Mouse (Mus musculus): Measurements from ENCODE around the gene Gm21887. TPM values are rescaled to one million over a fixed set of nuclear protein-coding genes. Genes with fewer than 3 reads are reported as not detected.
A peak's percentile ranks its signal among the peaks of the same experiment; 100 is the strongest.
"Not testable (repeated sequence)": the region's sequence is repeated elsewhere in the genome, so short reads cannot be mapped to it uniquely, and the experiment has no call there.

Gene Gm21887
- polyA plus RNA-seq, 1 experiment from 2014 or later, result 256 TPM

GRCm38 (mm10) chrX:169984853-169985252, 24.6 kb upstream of the Gm21887 start:
- not testable (repeated sequence) for H3K9ac ChIP-seq; ATAC-seq (ENCODE audit: insufficient number of reproducible peaks, insufficient read depth, low FRiP score, low TSS enrichment, low read depth); H3K4me3 ChIP-seq; H3K4me1 ChIP-seq; H3K27me3 ChIP-seq; H3K4me2 ChIP-seq; H3K27ac ChIP-seq
- 91% methylated on average over 21 of the region's 21 CpGs for WGBS
- Histone ChIP-seq H3K36me3 (peaks cover 72% of the 10 kb centered on the region), H3K9me3 (peaks cover 76% of the 10 kb centered on the region)

GRCm38 (mm10) chrX:169985796-169986195, 23.7 kb upstream of the Gm21887 start:
- H3K9ac ChIP-seq, H3K4me1 ChIP-seq, H3K27ac ChIP-seq, H3K27me3 ChIP-seq, H3K4me3 ChIP-seq, H3K4me2 ChIP-seq: not testable (repeated sequence)
- Histone ChIP-seq H3K9me3 (peaks cover 79% of the 10 kb centered on the region), H3K36me3 (peaks cover 77% of the 10 kb centered on the region)
- peak; percentile 21; the same call in 1 of the 2 replicates for ATAC-seq (ENCODE audit: insufficient number of reproducible peaks, insufficient read depth, low FRiP score, low TSS enrichment, low read depth)
- WGBS, result 84% methylated on average over 18 of the region's 18 CpGs

- H3K4me1 ChIP-seq, H3K27me3 ChIP-seq, H3K27ac ChIP-seq: not testable (repeated sequence)
- H3K9ac ChIP-seq, result peak overlapping the region; percentile 52
- peak; percentile 81 for ATAC-seq (ENCODE audit: insufficient number of reproducible peaks, insufficient read depth, low FRiP score, low TSS enrichment, low read depth)
- peak overlapping the region; percentile 24 for H3K4me3 ChIP-seq
- 59% methylated on average over 51 of the region's 51 CpGs for WGBS
- H3K4me2 ChIP-seq, result peak overlapping the region; percentile 39
- peaks cover 70% of the 10 kb centered on the region for H3K9me3 ChIP-seq
- peaks cover 72% of the 10 kb centered on the region for H3K36me3 ChIP-seq
Measured at GRCm38 (mm10) chrX:169986519-169987367, 22.7 kb upstream of the Gm21887 start.

DNA sequence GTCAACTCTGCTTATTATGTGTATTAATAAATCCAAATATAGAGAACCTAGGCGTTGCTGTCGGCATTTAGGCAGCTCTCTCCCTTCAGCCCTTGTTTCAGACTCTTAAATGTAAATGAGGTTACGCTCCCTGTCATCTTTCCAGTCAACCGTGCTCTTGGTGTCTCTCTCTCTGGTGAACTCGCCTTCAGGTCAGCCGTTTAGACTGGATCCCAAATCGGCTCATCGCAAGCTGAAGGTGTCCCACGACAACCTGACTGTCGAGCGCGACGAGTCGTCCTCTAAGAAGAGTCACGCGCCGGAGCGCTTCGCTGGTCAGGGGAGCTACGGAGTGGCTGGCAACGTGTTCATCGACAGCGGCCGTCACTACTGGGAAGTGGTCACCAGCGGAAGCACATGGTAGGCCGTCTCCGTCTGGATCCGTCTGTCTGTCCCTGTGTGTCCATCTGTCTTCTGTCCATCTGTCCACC, 22.1 kb upstream of the Gm21887 start:
- H3K9ac ChIP-seq; H3K4me3 ChIP-seq; H3K27me3 ChIP-seq; ATAC-seq (ENCODE audit: insufficient number of reproducible peaks, insufficient read depth, low FRiP score, low TSS enrichment, low read depth); H3K4me2 ChIP-seq; H3K4me1 ChIP-seq; H3K27ac ChIP-seq: not testable (repeated sequence)
- peaks cover 65% of the 10 kb centered on the region for H3K36me3 ChIP-seq
- H3K9me3 ChIP-seq, result peaks cover 66% of the 10 kb centered on the region
- WGBS, result 87% methylated on average over 28 of the region's 28 CpGs

DNA sequence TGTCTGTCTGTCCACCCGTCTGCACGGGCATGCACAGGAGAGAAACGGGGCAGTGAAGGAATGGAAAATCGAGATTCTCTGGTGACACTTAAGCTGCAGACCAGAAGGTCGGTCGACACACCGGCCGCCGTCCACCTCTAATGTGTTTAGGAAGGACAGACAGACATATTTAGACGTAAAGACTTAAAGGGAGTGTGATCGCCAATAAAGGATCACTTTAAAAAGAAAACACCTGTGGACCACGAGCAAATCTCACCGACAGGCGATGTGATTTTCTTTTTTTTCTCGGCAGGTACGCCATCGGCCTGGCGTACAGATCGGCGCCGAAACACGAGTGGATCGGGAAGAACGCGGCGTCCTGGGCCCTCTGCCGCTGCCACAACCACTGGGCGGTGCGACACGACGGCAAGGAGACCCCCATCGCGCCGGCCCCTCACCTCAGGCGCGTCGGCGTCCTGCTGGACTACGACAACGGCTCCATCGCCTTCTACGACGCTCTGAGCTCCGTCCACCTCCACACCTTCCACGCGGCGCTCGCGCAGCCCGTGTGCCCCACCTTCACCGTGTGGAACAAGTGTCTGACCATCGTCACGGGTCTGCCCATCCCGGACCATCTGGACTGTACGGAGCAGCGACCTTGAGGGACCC, 20.8 kb upstream of the Gm21887 start:
- peaks cover 54% of the 10 kb centered on the region for H3K9me3 ChIP-seq
- not testable (repeated sequence) for H3K9ac ChIP-seq, H3K4me3 ChIP-seq, H3K4me1 ChIP-seq, H3K27ac ChIP-seq, H3K27me3 ChIP-seq, H3K4me2 ChIP-seq
- peaks cover 52% of the 10 kb centered on the region for H3K36me3 ChIP-seq
- WGBS, result 93% methylated on average over 56 of the region's 56 CpGs
- ATAC-seq (ENCODE audit: insufficient number of reproducible peaks, insufficient read depth, low FRiP score, low TSS enrichment, low read depth), result peak; percentile 56

GRCm38 (mm10) chrX:169989219-169989595, 20.3 kb upstream of the Gm21887 start:
- 84% methylated on average over 8 of the region's 8 CpGs for WGBS
- not testable (repeated sequence) for H3K4me1 ChIP-seq, H3K9ac ChIP-seq, H3K27ac ChIP-seq, H3K4me3 ChIP-seq, H3K27me3 ChIP-seq, H3K4me2 ChIP-seq
- ATAC-seq (ENCODE audit: insufficient number of reproducible peaks, insufficient read depth, low FRiP score, low TSS enrichment, low read depth), result peak; percentile 18; the same call in 1 of the 2 replicates
- Histone ChIP-seq H3K9me3 (peaks cover 50% of the 10 kb centered on the region), H3K36me3 (peaks cover 48% of the 10 kb centered on the region)

DNA sequence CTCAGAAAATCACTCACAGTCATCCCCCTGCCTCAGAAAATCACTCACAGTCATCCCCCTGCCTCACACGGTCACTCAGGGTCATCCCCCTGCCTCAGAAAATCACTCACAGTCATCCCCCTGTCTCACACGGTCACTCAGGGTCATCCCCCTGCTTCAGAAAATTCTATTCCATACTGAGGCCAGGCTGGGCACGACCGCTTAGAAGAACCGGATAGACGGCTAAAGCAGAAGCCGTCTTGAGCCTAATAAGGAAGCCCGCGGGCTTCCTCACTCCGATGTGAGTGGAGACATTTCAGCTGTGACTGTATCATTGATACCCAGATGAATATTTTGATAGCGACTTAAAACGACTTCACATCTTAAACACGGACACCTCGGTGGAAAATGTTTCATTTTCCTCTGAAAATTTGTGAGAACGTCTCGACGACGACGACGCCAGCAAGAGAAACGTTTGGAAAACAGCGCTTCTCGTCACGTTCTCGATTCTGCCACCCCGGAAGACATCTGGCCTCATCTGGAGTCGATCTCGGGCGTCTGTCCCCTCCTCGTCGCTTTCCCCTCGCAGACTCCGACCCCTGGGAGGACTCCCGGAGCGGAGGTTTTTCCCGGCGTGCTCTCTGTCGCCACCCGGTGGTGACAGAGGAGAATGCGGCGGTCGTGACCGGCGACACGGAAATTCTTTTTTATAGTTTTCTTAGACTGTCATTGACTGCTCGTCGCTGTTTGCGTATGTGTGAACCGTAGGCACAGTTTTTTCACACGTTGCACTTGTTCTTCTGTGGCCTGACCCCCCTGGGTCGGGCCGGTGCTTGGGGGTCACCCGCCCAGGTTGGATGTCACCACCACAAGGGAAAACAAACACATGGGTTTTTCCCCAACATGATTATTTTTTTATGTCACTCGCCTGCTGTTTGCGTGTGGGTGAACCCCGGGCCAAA, 19.5 kb upstream of the Gm21887 start:
- H3K36me3 ChIP-seq, result peaks cover 41% of the 10 kb centered on the region

DNA sequence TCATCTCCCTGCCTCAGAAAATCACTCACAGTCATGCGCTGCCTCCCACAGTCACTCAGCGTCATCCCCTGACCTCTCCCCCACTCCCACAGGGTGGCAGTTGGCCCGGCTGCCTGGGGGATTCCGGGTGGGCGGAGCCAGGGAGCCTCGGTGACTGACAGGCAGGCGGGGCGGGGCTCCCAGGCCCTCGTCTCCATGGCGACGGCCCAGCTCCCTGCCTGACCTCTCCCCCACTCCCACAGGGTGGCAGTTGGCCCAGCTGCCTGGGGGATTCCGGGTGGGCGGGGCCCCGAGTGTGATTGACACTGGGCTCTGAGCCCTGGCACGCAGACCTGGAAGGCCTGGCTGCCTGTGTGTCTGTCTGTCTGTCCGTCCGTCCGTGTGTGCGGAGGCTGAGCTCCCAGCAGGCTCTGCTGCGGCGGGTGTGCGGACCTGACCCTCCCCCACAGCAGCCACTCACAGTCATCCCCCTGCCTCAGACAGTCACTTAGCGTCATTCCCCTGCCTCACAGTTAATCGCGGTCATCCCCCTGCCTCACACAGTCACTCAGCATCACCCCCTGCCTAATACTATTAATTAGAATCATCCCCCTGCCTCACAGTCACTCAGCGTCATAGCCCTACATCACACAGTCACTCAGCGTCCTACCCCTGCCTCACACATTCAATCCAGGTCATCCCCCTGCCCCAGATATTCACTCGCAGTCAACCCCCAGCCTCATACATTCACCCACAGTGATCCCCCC, 18.2 kb upstream of the Gm21887 start:
- peaks cover 32% of the 10 kb centered on the region for H3K36me3 ChIP-seq
- 11% methylated on average over 18 of the region's 28 CpGs for WGBS
- ATAC-seq (ENCODE audit: insufficient number of reproducible peaks, insufficient read depth, low FRiP score, low TSS enrichment, low read depth); H3K4me1 ChIP-seq; H3K27ac ChIP-seq; H3K9ac ChIP-seq; H3K27me3 ChIP-seq: not testable (repeated sequence)
- peaks cover 34% of the 10 kb centered on the region for H3K9me3 ChIP-seq
- peak overlapping the region; percentile 44 for H3K4me2 ChIP-seq
- peak overlapping the region; percentile 20; the same call in 1 of the 2 replicates for H3K4me3 ChIP-seq

More for the DNA sequence above, 19.5 kb upstream of the Gm21887 start:
- H3K4me1 ChIP-seq; H3K27ac ChIP-seq; H3K4me2 ChIP-seq; H3K4me3 ChIP-seq; ATAC-seq (ENCODE audit: insufficient number of reproducible peaks, insufficient read depth, low FRiP score, low TSS enrichment, low read depth); H3K9ac ChIP-seq; H3K27me3 ChIP-seq: not testable (repeated sequence)
- WGBS, result 78% methylated on average over 56 of the region's 56 CpGs
- peaks cover 42% of the 10 kb centered on the region for H3K9me3 ChIP-seq

DNA sequence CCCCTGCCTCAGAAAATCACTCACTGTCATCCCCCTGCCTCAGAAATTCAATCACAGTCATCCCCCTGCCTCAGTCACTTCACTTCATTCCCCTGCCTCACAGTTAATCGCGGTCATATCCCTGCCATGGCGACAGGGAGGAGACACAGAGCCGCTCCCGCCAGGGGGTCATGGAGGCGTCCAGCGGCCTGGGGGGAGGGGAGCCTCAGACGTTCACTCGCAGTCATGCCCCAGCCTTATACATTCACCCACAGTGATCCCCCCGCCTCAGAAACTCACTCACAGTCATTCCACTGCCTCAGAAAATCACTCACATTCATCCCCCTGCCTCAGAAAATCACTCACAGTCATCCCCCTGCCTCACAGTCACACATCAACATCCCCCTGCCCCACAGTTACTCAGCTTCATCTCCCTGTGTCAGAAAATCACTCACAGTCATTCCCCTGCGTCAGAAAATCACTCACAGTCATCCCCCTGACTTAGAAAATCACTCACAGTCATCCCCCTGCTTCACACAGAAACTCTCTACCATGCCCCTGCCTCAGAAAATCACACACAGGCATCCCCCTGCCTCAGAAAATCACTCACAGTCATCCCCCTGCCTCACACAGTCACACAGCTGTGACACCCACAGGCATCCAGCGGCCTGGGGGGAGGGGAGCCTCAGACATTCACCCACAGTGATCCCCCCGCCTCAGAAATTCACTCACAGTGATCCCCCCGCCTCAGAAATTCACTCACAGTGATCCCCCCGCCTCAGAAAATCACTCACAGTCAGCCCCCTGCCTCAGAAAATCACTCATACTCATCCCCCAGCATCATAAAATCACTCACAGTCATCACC, 17.2 kb upstream of the Gm21887 start:
- Histone ChIP-seq H3K9me3 (peaks cover 28% of the 10 kb centered on the region), H3K36me3 (peaks cover 26% of the 10 kb centered on the region)
- not testable (repeated sequence) for H3K4me2 ChIP-seq; H3K9ac ChIP-seq; H3K4me1 ChIP-seq; H3K27me3 ChIP-seq; H3K27ac ChIP-seq; ATAC-seq (ENCODE audit: insufficient number of reproducible peaks, insufficient read depth, low FRiP score, low TSS enrichment, low read depth); H3K4me3 ChIP-seq
- WGBS, result 24% methylated on average over 8 of the region's 15 CpGs

DNA sequence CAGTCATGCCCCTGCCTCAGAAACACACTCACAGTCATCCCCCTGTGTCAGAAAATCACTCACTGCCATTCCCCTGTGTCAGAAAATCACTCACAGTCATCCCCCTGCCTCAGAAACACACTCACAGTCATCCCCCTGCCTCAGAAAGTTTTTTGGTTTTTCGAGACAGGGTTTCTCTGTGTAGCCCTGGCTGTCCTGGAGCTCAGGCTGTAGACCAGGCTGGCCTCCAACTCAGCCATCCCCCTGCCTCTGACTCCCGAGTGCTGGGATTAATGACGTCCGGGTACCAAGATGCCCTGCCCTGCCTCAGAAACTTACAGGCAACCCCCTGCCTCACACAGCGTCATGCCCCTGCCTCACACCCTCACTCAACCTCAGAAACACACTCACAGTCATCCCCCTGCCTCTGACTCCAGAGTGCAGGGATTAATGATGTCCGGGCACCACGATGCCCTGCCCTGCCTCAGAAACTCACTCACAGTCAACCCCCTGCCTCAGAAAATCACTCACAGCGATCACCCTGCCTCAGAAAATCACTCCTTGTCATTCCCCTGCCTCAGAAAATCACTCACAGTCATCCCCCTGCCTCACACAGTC, 16.4 kb upstream of the Gm21887 start:
- not testable (repeated sequence) for H3K9ac ChIP-seq; H3K27ac ChIP-seq; H3K4me2 ChIP-seq; H3K4me1 ChIP-seq; H3K27me3 ChIP-seq; H3K4me3 ChIP-seq; ATAC-seq (ENCODE audit: insufficient number of reproducible peaks, insufficient read depth, low FRiP score, low TSS enrichment, low read depth)
- Histone ChIP-seq H3K9me3 (peaks cover 25% of the 10 kb centered on the region), H3K36me3 (peaks cover 22% of the 10 kb centered on the region)
- WGBS, result 44% methylated on average over 4 of the region's 8 CpGs
